Mouse (Mus musculus) hindbrain, embryonic 11.5 days (tissue): ENCODE measurements around the gene D130043K22Rik. TPM values are rescaled to one million over a fixed set of nuclear protein-coding genes. Genes with fewer than 3 reads are reported as not detected.

Experiments used
- ATAC-seq: fragments of 200-750 bp; cut with Nextera tagmentation; 2 replicates; pipeline ENCODE4 v1.8.0; 2017; ENCODE audit warnings: mild to moderate bottlenecking, moderate TSS enrichment, moderate library complexity; ENCODE audit not compliant: low FRiP score
- DNase-seq: peaks from one replicate; pipeline ENCODE4 v3.0.0-alpha.2; 2015; ENCODE audit warnings: low spot score
- H3K27ac ChIP-seq: fragments of 300-500 bp; sonication (generic); 2 replicates; pipeline ENCODE4 v1.5.1; 2014; ENCODE audit warnings: mild to moderate bottlenecking, low read depth, low read length
- H3K27me3 ChIP-seq: fragments of 300-500 bp; sonication (generic); 2 replicates; pipeline ENCODE4 v1.6.1; 2014; ENCODE audit warnings: mild to moderate bottlenecking, low read length, moderate library complexity, mixed read lengths; ENCODE audit not compliant: control insufficient read depth, insufficient read depth
- H3K36me3 ChIP-seq: fragments of 300-500 bp; sonication (generic); 2 replicates; pipeline ENCODE4 v1.6.1; 2014; ENCODE audit warnings: mild to moderate bottlenecking, low read length, moderate library complexity, mixed read lengths; ENCODE audit not compliant: control insufficient read depth, insufficient read depth
- H3K4me1 ChIP-seq: fragments of 300-500 bp; sonication (generic); replicated peaks from 2 replicates; pipeline ENCODE4 v1.6.1; 2014; ENCODE audit warnings: low read length, mixed read lengths; ENCODE audit not compliant: control insufficient read depth, insufficient read depth
- H3K4me2 ChIP-seq: fragments of 300-500 bp; sonication (generic); replicated peaks from 2 replicates; pipeline ENCODE4 v1.6.1; 2014; ENCODE audit warnings: mild to moderate bottlenecking, low read depth, low read length
- H3K4me3 ChIP-seq: fragments of 300-500 bp; sonication (generic); 2 replicates; pipeline ENCODE4 v1.5.1; 2014; ENCODE audit warnings: low read depth, low read length
- H3K9ac ChIP-seq: fragments of 300-500 bp; sonication (generic); 2 replicates; pipeline ENCODE4 v1.6.1; 2014; ENCODE audit warnings: low read depth, low read length
- H3K9me3 ChIP-seq: fragments of 300-500 bp; sonication (generic); 2 replicates; pipeline ENCODE4 v1.6.1; 2016; ENCODE audit warnings: low read length; ENCODE audit not compliant: control insufficient read depth
- WGBS: fragments of 180-500 bp; shearing (Covaris S2); extraction: QIAGEN DNeasy Blood & Tissue Kit; methylation state at CpG from one replicate; pipeline ENCODE4 v1.1.7; 2014; 5-methylcytosine and 5-hydroxymethylcytosine counted together
- polyA plus RNA-seq: library from polyadenylated mRNA; unstranded; fragments of >200 nt; fragmentation: Nextera tagmentation; extraction: Ambion mirVana; gene quantifications from 2 replicates; pipeline ENCODE4 v1.2.1, GENCODE M21; 2014

D130043K22Rik gene
- polyA plus RNA-seq, 1 experiment from 2014 or later: 0.94 TPM

- DNase-seq: no peak
- no peaks in the 10 kb centered on the region for H3K4me1 ChIP-seq
- no peak overlapping the region for H3K27ac ChIP-seq
- WGBS: 78% methylated on average over 6 of the region's 6 CpGs
- no peak overlapping the region for H3K4me3 ChIP-seq
- no peak overlapping the region for H3K4me2 ChIP-seq
- no peak for ATAC-seq
- no peaks in the 10 kb centered on the region for H3K27me3 ChIP-seq
- no peak overlapping the region for H3K9ac ChIP-seq
- H3K36me3 ChIP-seq: 0 out of 2 replicates have a peak, but pooled peaks cover 2% of the 10 kb centered on the region
- no peaks in the 10 kb centered on the region for H3K9me3 ChIP-seq
These were observed 76.3 kb downstream of the D130043K22Rik start for GRCm38 (mm10) chr13:24921281-24921680.

GRCm38 (mm10) chr13:24923991-24924390, 79.1 kb downstream of the D130043K22Rik start:
- Histone ChIP-seq H3K4me3 (no peak overlapping the region), H3K27ac (no peak overlapping the region), H3K9ac (no peak overlapping the region), H3K4me2 (no peak overlapping the region), H3K27me3 (no peaks in the 10 kb centered on the region), H3K36me3 (0 out of 2 replicates have a peak, but pooled peaks cover 2% of the 10 kb centered on the region), H3K9me3 (no peaks in the 10 kb centered on the region), H3K4me1 (no peaks in the 10 kb centered on the region)
- no peak for DNase-seq
- no peak for ATAC-seq
- WGBS: 91% methylated on average over 5 of the region's 5 CpGs

GRCm38 (mm10) chr13:24930591-24930990, 85.7 kb downstream of the D130043K22Rik start:
- no peak overlapping the region for H3K27ac ChIP-seq
- H3K4me2 ChIP-seq: no peak overlapping the region
- no peaks in the 10 kb centered on the region for H3K4me1 ChIP-seq
- H3K4me3 ChIP-seq: no peak overlapping the region
- no peaks in the 10 kb centered on the region for H3K36me3 ChIP-seq
- no peaks in the 10 kb centered on the region for H3K9me3 ChIP-seq
- H3K27me3 ChIP-seq: no peaks in the 10 kb centered on the region
- no peak overlapping the region for H3K9ac ChIP-seq
- ATAC-seq: no peak
- DNase-seq: no peak

- WGBS: 94% methylated on average over 7 of the region's 7 CpGs
- Histone ChIP-seq H3K9ac (no peak overlapping the region), H3K27me3 (no peaks in the 10 kb centered on the region; the same call in 1 of the 2 replicates), H3K4me2 (no peak overlapping the region), H3K9me3 (no peaks in the 10 kb centered on the region), H3K27ac (no peak overlapping the region), H3K36me3 (no peaks in the 10 kb centered on the region), H3K4me1 (no peaks in the 10 kb centered on the region; the same call in 1 of the 2 replicates), H3K4me3 (no peak overlapping the region)
- ATAC-seq (no peak), DNase-seq (no peak)
These were observed 88.3 kb downstream of the D130043K22Rik start for GRCm38 (mm10) chr13:24933199-24933598.

GRCm38 (mm10) chr13:24936772-24937107, 91.8 kb downstream of the D130043K22Rik start:
- no peak; the same call in 1 of the 2 replicates for ATAC-seq
- Histone ChIP-seq H3K9ac (peak overlapping the region; percentile 85), H3K27me3 (no peaks in the 10 kb centered on the region; the same call in 1 of the 2 replicates), H3K36me3 (no peaks in the 10 kb centered on the region), H3K4me3 (peak overlapping the region; percentile 82), H3K27ac (no peak overlapping the region), H3K4me2 (peak overlapping the region; percentile 91), H3K4me1 (no peaks in the 10 kb centered on the region; the same call in 1 of the 2 replicates), H3K9me3 (no peaks in the 10 kb centered on the region)
- 56% methylated on average over 5 of the region's 5 CpGs for WGBS
- DNase-seq: no peak

GRCm38 (mm10) chr13:24937108-24937838, 92.3 kb downstream of the D130043K22Rik start, which contains the start of gene Aldh5a1:
Gene Aldh5a1 (minus strand): TSS chr13:24937661.
- Histone ChIP-seq H3K9me3 (no peaks in the 10 kb centered on the region), H3K27me3 (no peaks in the 10 kb centered on the region; the same call in 1 of the 2 replicates), H3K27ac (peak within 1 kb of the TSS; percentile 76), H3K4me1 (no peaks in the 10 kb centered on the region; the same call in 1 of the 2 replicates), H3K9ac (peak within 1 kb of the TSS; percentile 85), H3K4me3 (peak within 1 kb of the TSS; percentile 82), H3K4me2 (peak within 1 kb of the TSS; percentile 91), H3K36me3 (no peaks in the 10 kb centered on the region)
- peak; percentile 87 for DNase-seq
- peak; percentile 92 for ATAC-seq
- under 1% methylated on average over 75 of the region's 75 CpGs for whole genome bisulfite sequencing

GRCm38 (mm10) chr13:24937839-24938166, 92.9 kb downstream of the D130043K22Rik start:
- H3K27ac ChIP-seq: no peak overlapping the region
- 24% methylated on average over 12 of the region's 12 CpGs for WGBS
- ATAC-seq (peak; percentile 62), DNase-seq (no peak)
- H3K9ac ChIP-seq: peak overlapping the region; percentile 85
- no peaks in the 10 kb centered on the region for H3K9me3 ChIP-seq
- peak overlapping the region; percentile 91 for H3K4me2 ChIP-seq
- no peaks in the 10 kb centered on the region for H3K36me3 ChIP-seq
- H3K4me3 ChIP-seq: peak overlapping the region; percentile 82
- H3K27me3 ChIP-seq: no peaks in the 10 kb centered on the region; the same call in 1 of the 2 replicates
- H3K4me1 ChIP-seq: no peaks in the 10 kb centered on the region; the same call in 1 of the 2 replicates

- no peaks in the 10 kb centered on the region for H3K9me3 ChIP-seq
- DNase-seq: peak; percentile 80
- H3K4me2 ChIP-seq: no peak overlapping the region
- no peaks in the 10 kb centered on the region for H3K36me3 ChIP-seq
- no peak overlapping the region for H3K9ac ChIP-seq
- H3K4me3 ChIP-seq: no peak overlapping the region
- no peaks in the 10 kb centered on the region; the same call in 1 of the 2 replicates for H3K27me3 ChIP-seq
- no peaks in the 10 kb centered on the region; the same call in 1 of the 2 replicates for H3K4me1 ChIP-seq
- ATAC-seq: no peak
- 28% methylated on average over 9 of the region's 9 CpGs for WGBS
- no peak overlapping the region for H3K27ac ChIP-seq
These were observed 93.7 kb downstream of the D130043K22Rik start for GRCm38 (mm10) chr13:24938683-24939082.

GRCm38 (mm10) chr13:24939472-24939871, 94.5 kb downstream of the D130043K22Rik start:
- DNase-seq (no peak), ATAC-seq (no peak)
- WGBS: 87% methylated on average over 9 of the region's 9 CpGs
- H3K4me3 ChIP-seq: no peak overlapping the region
- no peaks in the 10 kb centered on the region for H3K36me3 ChIP-seq
- no peaks in the 10 kb centered on the region; the same call in 1 of the 2 replicates for H3K27me3 ChIP-seq
- no peak overlapping the region for H3K27ac ChIP-seq
- no peak overlapping the region for H3K9ac ChIP-seq
- no peaks in the 10 kb centered on the region; the same call in 1 of the 2 replicates for H3K4me1 ChIP-seq
- no peaks in the 10 kb centered on the region for H3K9me3 ChIP-seq
- H3K4me2 ChIP-seq: no peak overlapping the region
